Mouse (Mus musculus) neural tube, embryonic 12.5 days (tissue): ENCODE measurements at regions not wholly inside any gene's neighbourhood (a gene's known extent, or its start where the extent isn't known, plus 50 kb on each side); places are given as distances from the start of the nearest gene placed in this dataset.

Source experiments
- ATAC-seq: fragments of 200-750 bp; cut with Nextera tagmentation; 2 replicates; pipeline ENCODE4 v1.8.0; 2017; ENCODE audit warnings: low read depth, mild to moderate bottlenecking, moderate TSS enrichment, moderate library complexity; ENCODE audit not compliant: low FRiP score
- H3K27ac ChIP-seq: fragments of 300-500 bp; sonication (generic); 2 replicates; pipeline ENCODE4 v1.5.1; 2016
- H3K27me3 ChIP-seq: fragments of 300-500 bp; sonication (generic); replicated peaks from 2 replicates; pipeline ENCODE4 v1.6.1; 2016; ENCODE audit warnings: mild to moderate bottlenecking
- H3K36me3 ChIP-seq: fragments of 300-500 bp; sonication (generic); 2 replicates; pipeline ENCODE4 v1.6.1; 2016; ENCODE audit warnings: mild to moderate bottlenecking
- H3K4me1 ChIP-seq: fragments of 300-500 bp; sonication (generic); 2 replicates; pipeline ENCODE4 v1.6.1; 2016
- H3K4me2 ChIP-seq: fragments of 300-500 bp; sonication (generic); replicated peaks from 2 replicates; pipeline ENCODE4 v1.6.1; 2016; ENCODE audit warnings: mild to moderate bottlenecking
- H3K4me3 ChIP-seq: fragments of 300-500 bp; sonication (generic); 2 replicates; pipeline ENCODE4 v1.5.1; 2016
- H3K9ac ChIP-seq: fragments of 300-500 bp; sonication (generic); 2 replicates; pipeline ENCODE4 v1.6.1; 2016; ENCODE audit warnings: mild to moderate bottlenecking
- H3K9me3 ChIP-seq: fragments of 300-500 bp; sonication (generic); 2 replicates; pipeline ENCODE4 v1.6.1; 2016; ENCODE audit warnings: mild to moderate bottlenecking
- WGBS: fragments of 180-500 bp; shearing (Covaris S2); methylation state at CpG from one replicate; pipeline ENCODE4 v1.1.7; 2016; 5-methylcytosine and 5-hydroxymethylcytosine counted together

- H3K27ac ChIP-seq, result no peak overlapping the region
- H3K4me2 ChIP-seq, result no peak overlapping the region
- no peaks in the 10 kb centered on the region for H3K36me3 ChIP-seq
- no peaks in the 10 kb centered on the region for H3K27me3 ChIP-seq
- H3K4me1 ChIP-seq, result no peaks in the 10 kb centered on the region
- H3K4me3 ChIP-seq, result no peak overlapping the region
- WGBS, result 68% methylated on average over 6 of the region's 6 CpGs
- no peak for ATAC-seq
- no peak overlapping the region for H3K9ac ChIP-seq
- no peaks in the 10 kb centered on the region for H3K9me3 ChIP-seq
Measured at GRCm38 (mm10) chr11:42754481-42755272, 280.9 kb upstream of the Gm9972 start.

- Histone ChIP-seq H3K9ac (no peak overlapping the region), H3K4me3 (no peak overlapping the region), H3K36me3 (no peaks in the 10 kb centered on the region), H3K27me3 (no peaks in the 10 kb centered on the region), H3K4me1 (no peaks in the 10 kb centered on the region), H3K9me3 (no peaks in the 10 kb centered on the region), H3K4me2 (no peak overlapping the region), H3K27ac (no peak overlapping the region)
- ATAC-seq, result no peak
- WGBS, result 62% methylated on average over 4 of the region's 4 CpGs
Measured at GRCm38 (mm10) chr11:42755415-42755814, 280.1 kb upstream of the Gm9972 start.

GRCm38 (mm10) chr11:42765213-42765612 is 270.3 kb upstream of the Gm9972 start:
- no peaks in the 10 kb centered on the region for H3K27me3 ChIP-seq
- H3K4me3 ChIP-seq, result no peak overlapping the region
- no peak for ATAC-seq
- no peaks in the 10 kb centered on the region for H3K4me1 ChIP-seq
- H3K9ac ChIP-seq, result no peak overlapping the region
- no peak overlapping the region for H3K4me2 ChIP-seq
- H3K27ac ChIP-seq, result no peak overlapping the region
- H3K9me3 ChIP-seq, result no peaks in the 10 kb centered on the region
- H3K36me3 ChIP-seq, result no peaks in the 10 kb centered on the region

GRCm38 (mm10) chr11:42775074-42775676 is 260.4 kb upstream of the Gm9972 start:
- Histone ChIP-seq H3K27me3 (no peaks in the 10 kb centered on the region), H3K4me2 (no peak overlapping the region), H3K36me3 (no peaks in the 10 kb centered on the region), H3K4me1 (no peaks in the 10 kb centered on the region), H3K27ac (no peak overlapping the region), H3K9ac (no peak overlapping the region), H3K4me3 (no peak overlapping the region), H3K9me3 (no peaks in the 10 kb centered on the region)
- no peak for ATAC-seq
- 53% methylated on average over 4 of the region's 4 CpGs for WGBS

GRCm38 (mm10) chr11:42811487-42811886 is 224.1 kb upstream of the Gm9972 start:
- Histone ChIP-seq H3K27me3 (no peaks in the 10 kb centered on the region), H3K9me3 (no peaks in the 10 kb centered on the region), H3K27ac (no peak overlapping the region), H3K4me3 (no peak overlapping the region), H3K9ac (no peak overlapping the region), H3K36me3 (no peaks in the 10 kb centered on the region), H3K4me1 (no peaks in the 10 kb centered on the region), H3K4me2 (no peak overlapping the region)
- ATAC-seq, result no peak
- 85% methylated on average over 1 of the region's 1 CpGs for whole genome bisulfite sequencing

- H3K27me3 ChIP-seq, result no peaks in the 10 kb centered on the region
- no peak overlapping the region for H3K9ac ChIP-seq
- 94% methylated on average over 2 of the region's 2 CpGs for WGBS
- H3K4me3 ChIP-seq, result no peak overlapping the region
- ATAC-seq, result no peak
- H3K4me1 ChIP-seq, result no peaks in the 10 kb centered on the region
- no peak overlapping the region for H3K27ac ChIP-seq
- no peak overlapping the region for H3K4me2 ChIP-seq
- H3K36me3 ChIP-seq, result no peaks in the 10 kb centered on the region
- H3K9me3 ChIP-seq, result no peaks in the 10 kb centered on the region
Measured at GRCm38 (mm10) chr11:42815753-42816152, 219.8 kb upstream of the Gm9972 start.

- Histone ChIP-seq H3K9ac (no peak overlapping the region), H3K9me3 (no peaks in the 10 kb centered on the region), H3K36me3 (no peaks in the 10 kb centered on the region), H3K27me3 (no peaks in the 10 kb centered on the region), H3K4me2 (no peak overlapping the region), H3K4me3 (no peak overlapping the region), H3K27ac (no peak overlapping the region), H3K4me1 (no peaks in the 10 kb centered on the region)
- ATAC-seq, result no peak
- 70% methylated on average over 1 of the region's 1 CpGs for WGBS
Measured at GRCm38 (mm10) chr11:42822835-42823234, 212.7 kb upstream of the Gm9972 start.

- Histone ChIP-seq H3K4me3 (no peak overlapping the region), H3K9ac (no peak overlapping the region), H3K9me3 (no peaks in the 10 kb centered on the region), H3K4me2 (no peak overlapping the region), H3K36me3 (no peaks in the 10 kb centered on the region), H3K27ac (no peak overlapping the region), H3K4me1 (no peaks in the 10 kb centered on the region), H3K27me3 (no peaks in the 10 kb centered on the region)
- ATAC-seq, result no peak
- 94% methylated on average over 1 of the region's 1 CpGs for WGBS
Measured at GRCm38 (mm10) chr11:42845795-42846194, 189.8 kb upstream of the Gm9972 start.

- Histone ChIP-seq H3K4me2 (no peak overlapping the region), H3K36me3 (no peaks in the 10 kb centered on the region), H3K9ac (no peak overlapping the region), H3K4me3 (no peak overlapping the region), H3K9me3 (no peaks in the 10 kb centered on the region), H3K4me1 (no peaks in the 10 kb centered on the region), H3K27ac (no peak overlapping the region), H3K27me3 (no peaks in the 10 kb centered on the region)
- no peak for ATAC-seq
- 64% methylated on average over 4 of the region's 4 CpGs for WGBS
Measured at GRCm38 (mm10) chr11:42854411-42854810, 181.1 kb upstream of the Gm9972 start.

- no peak for ATAC-seq
- no peaks in the 10 kb centered on the region for H3K36me3 ChIP-seq
- no peak overlapping the region for H3K9ac ChIP-seq
- H3K4me1 ChIP-seq, result no peaks in the 10 kb centered on the region
- no peak overlapping the region for H3K4me2 ChIP-seq
- no peaks in the 10 kb centered on the region for H3K9me3 ChIP-seq
- H3K4me3 ChIP-seq, result no peak overlapping the region
- H3K27ac ChIP-seq, result no peak overlapping the region
- no peaks in the 10 kb centered on the region for H3K27me3 ChIP-seq
Measured at GRCm38 (mm10) chr11:42857687-42858086, 177.9 kb upstream of the Gm9972 start.

GRCm38 (mm10) chr11:42874056-42874455 is 161.5 kb upstream of the Gm9972 start:
- H3K9me3 ChIP-seq, result no peaks in the 10 kb centered on the region
- H3K4me3 ChIP-seq, result no peak overlapping the region
- no peaks in the 10 kb centered on the region for H3K36me3 ChIP-seq
- no peaks in the 10 kb centered on the region for H3K27me3 ChIP-seq
- H3K4me1 ChIP-seq, result no peaks in the 10 kb centered on the region
- H3K9ac ChIP-seq, result no peak overlapping the region
- H3K27ac ChIP-seq, result no peak overlapping the region
- WGBS, result 91% methylated on average over 2 of the region's 2 CpGs
- ATAC-seq, result no peak
- no peak overlapping the region for H3K4me2 ChIP-seq

GRCm38 (mm10) chr11:42900024-42900423 is 135.5 kb upstream of the Gm9972 start:
- Histone ChIP-seq H3K4me1 (no peaks in the 10 kb centered on the region), H3K4me2 (no peak overlapping the region), H3K27me3 (no peaks in the 10 kb centered on the region), H3K36me3 (no peaks in the 10 kb centered on the region), H3K9me3 (no peaks in the 10 kb centered on the region), H3K4me3 (no peak overlapping the region), H3K9ac (no peak overlapping the region), H3K27ac (no peak overlapping the region)
- 91% methylated on average over 4 of the region's 4 CpGs for WGBS
- ATAC-seq, result no peak

GRCm38 (mm10) chr11:42903459-42904012 is 132.0 kb upstream of the Gm9972 start:
- H3K27ac ChIP-seq, result no peak overlapping the region
- no peaks in the 10 kb centered on the region for H3K27me3 ChIP-seq
- no peaks in the 10 kb centered on the region for H3K9me3 ChIP-seq
- no peak overlapping the region for H3K4me3 ChIP-seq
- no peaks in the 10 kb centered on the region for H3K36me3 ChIP-seq
- 83% methylated on average over 5 of the region's 5 CpGs for WGBS
- H3K4me2 ChIP-seq, result no peak overlapping the region
- no peak for ATAC-seq
- H3K4me1 ChIP-seq, result no peaks in the 10 kb centered on the region
- no peak overlapping the region for H3K9ac ChIP-seq
